Mouse (Mus musculus) CH12.LX (cell line): Measurements from ENCODE around the gene Zeb2. TPM values are rescaled to one million over a fixed set of nuclear protein-coding genes. Genes with fewer than 3 reads are reported as not detected.

Experiments used
- DNase-seq: peaks from one replicate; pipeline ENCODE4 v3.0.0-alpha.2; 2013; ENCODE audit errors: extremely low read depth
- H3K27ac ChIP-seq: 2 replicates; pipeline ENCODE4 v1.5.1; 2012; ENCODE audit warnings: low read depth, mild to moderate bottlenecking, control low read depth, moderate library complexity; ENCODE audit not compliant: insufficient read depth
- H3K27me3 ChIP-seq: replicated peaks from 2 replicates; pipeline ENCODE3; 2012; ENCODE audit warnings: inconsistent platforms
- H3K36me3 ChIP-seq, 2 experiments: replicated peaks in 1 of 2; 2 replicates each; pipeline versions ENCODE3 to v1.6.1; 2012; ENCODE audit warnings: inconsistent platforms in 1 of 2, low read length in 1 of 2, mild to moderate bottlenecking in 1 of 2, mixed read lengths in 1 of 2, moderate library complexity in 1 of 2; ENCODE audit not compliant: control insufficient read depth in 1 of 2, insufficient read depth in 1 of 2
- H3K4me1 ChIP-seq, 2 experiments: 2 replicates each; pipeline ENCODE4 v1.6.1; 2012; ENCODE audit warnings: inconsistent platforms in 1 of 2, moderate library complexity in 1 of 2; ENCODE audit not compliant: insufficient read depth in 2 of 2, control insufficient read depth in 1 of 2
- H3K4me2 ChIP-seq: 2 replicates; pipeline ENCODE4 v1.6.1; 2012; ENCODE audit warnings: low read depth, mild to moderate bottlenecking, control low read depth; ENCODE audit not compliant: poor library complexity, insufficient read depth, severe bottlenecking
- H3K4me3 ChIP-seq, 3 experiments: fragments of 150-350 bp in 1 of 3; sonication (generic) in 1 of 3; replicated peaks in 1 of 3; 2 replicates each; pipeline versions ENCODE3 to v1.5.1; 2011 to 2012; ENCODE audit warnings: low read depth in 2 of 3, low read length in 2 of 3, mild to moderate bottlenecking in 2 of 3, moderate library complexity in 2 of 3, control low read depth in 1 of 3, improper control_type of control experiment in 1 of 3, inconsistent platforms in 1 of 3, mixed read lengths in 1 of 3; ENCODE audit not compliant: poor library complexity in 1 of 3
- H3K79me2 ChIP-seq: replicated peaks from 2 replicates; pipeline ENCODE4 v1.6.1; 2012; ENCODE audit warnings: mild to moderate bottlenecking, moderate library complexity; ENCODE audit not compliant: control insufficient read depth, poor library complexity, insufficient read depth, severe bottlenecking; ENCODE audit errors: extremely low read depth
- H3K9ac ChIP-seq: 2 replicates; pipeline ENCODE4 v1.6.1; 2012; ENCODE audit warnings: low read depth, mild to moderate bottlenecking, control low read depth, moderate library complexity; ENCODE audit not compliant: insufficient read depth
- H3K9me3 ChIP-seq: replicated peaks from 2 replicates; pipeline ENCODE3; 2012; ENCODE audit warnings: low read length, inconsistent platforms, mixed read lengths
- CHD1 ChIP-seq: IDR thresholded peaks from 2 replicates; pipeline ENCODE4 v1.6.1; 2012; ENCODE audit warnings: low read depth, low read length, improper control_type of control experiment, inconsistent platforms
- CHD2 ChIP-seq: IDR thresholded peaks from 2 replicates; pipeline ENCODE4 v1.6.1; 2011; ENCODE audit warnings: low read length, improper control_type of control experiment
- CTCF ChIP-seq, 2 experiments: IDR thresholded peaks in 1 of 2; conservative IDR thresholded peaks in 1 of 2; 2 replicates each; pipeline ENCODE4 v1.5.1; 2011 to 2012; ENCODE audit warnings: low read depth in 2 of 2, low read length in 2 of 2, improper control_type of control experiment in 1 of 2, inconsistent platforms in 1 of 2, mild to moderate bottlenecking in 1 of 2, moderate library complexity in 1 of 2
- E2F4 ChIP-seq: IDR thresholded peaks from 2 replicates; pipeline ENCODE4 v1.6.1; 2011; ENCODE audit warnings: low read depth, low read length, improper control_type of control experiment; ENCODE audit not compliant: insufficient replicate concordance
- ELF1 ChIP-seq: IDR thresholded peaks from 2 replicates; pipeline ENCODE4 v1.6.1; 2014; ENCODE audit warnings: low read depth, mild to moderate bottlenecking, inconsistent platforms, low read length, improper control_type of control experiment
- EP300 ChIP-seq: IDR thresholded peaks from 2 replicates; pipeline ENCODE4 v1.6.1; 2011; ENCODE audit warnings: low read length, improper control_type of control experiment
- ETS1 ChIP-seq: conservative IDR thresholded peaks from 2 replicates; pipeline ENCODE4 v1.6.1; 2012; ENCODE audit warnings: low read depth, mild to moderate bottlenecking, inconsistent platforms, low read length, improper control_type of control experiment, moderate library complexity
- GABPA ChIP-seq: IDR thresholded peaks from 2 replicates; pipeline ENCODE4 v1.6.1; 2012; ENCODE audit warnings: low read depth, low read length, improper control_type of control experiment, inconsistent platforms; ENCODE audit not compliant: insufficient replicate concordance
- HCFC1 ChIP-seq: IDR thresholded peaks from 2 replicates; pipeline ENCODE4 v1.6.1; 2012; ENCODE audit warnings: low read depth, mild to moderate bottlenecking, inconsistent platforms, low read length, improper control_type of control experiment
- IRF4 ChIP-seq: IDR thresholded peaks from 2 replicates; pipeline ENCODE4 v1.6.1; 2014; ENCODE audit warnings: low read depth, mild to moderate bottlenecking, inconsistent platforms, low read length, improper control_type of control experiment
- JUN ChIP-seq: IDR thresholded peaks from 2 replicates; pipeline ENCODE4 v1.6.1; 2011; ENCODE audit warnings: low read depth, mild to moderate bottlenecking, low read length, improper control_type of control experiment, moderate library complexity; ENCODE audit not compliant: insufficient read depth
- KAT2A ChIP-seq: IDR thresholded peaks from 2 replicates; pipeline ENCODE4 v1.6.1; 2012; ENCODE audit warnings: low read length, improper control_type of control experiment, inconsistent platforms; ENCODE audit not compliant: insufficient replicate concordance
- MAX ChIP-seq: IDR thresholded peaks from 2 replicates; pipeline ENCODE4 v1.6.1; 2011; ENCODE audit warnings: low read length, improper control_type of control experiment
- MAZ ChIP-seq: IDR thresholded peaks from 2 replicates; pipeline ENCODE4 v1.6.1; 2012; ENCODE audit warnings: low read depth, mild to moderate bottlenecking, inconsistent platforms, low read length, improper control_type of control experiment, moderate library complexity
- MXI1 ChIP-seq: IDR thresholded peaks from 2 replicates; pipeline ENCODE4 v1.6.1; 2011; ENCODE audit warnings: mild to moderate bottlenecking, low read depth, low read length, improper control_type of control experiment
- MYC ChIP-seq: IDR thresholded peaks from 2 replicates; pipeline ENCODE4 v1.6.1; 2011; ENCODE audit warnings: low read depth, mild to moderate bottlenecking, improper control_type of control experiment, low read length
- NELFE ChIP-seq: IDR thresholded peaks from 2 replicates; pipeline ENCODE4 v1.6.1; 2011; ENCODE audit warnings: low read depth, low read length, improper control_type of control experiment
- NRF1 ChIP-seq: IDR thresholded peaks from 2 replicates; pipeline ENCODE4 v1.6.1; 2014; ENCODE audit warnings: low read depth, mild to moderate bottlenecking, inconsistent platforms, low read length, improper control_type of control experiment, moderate library complexity
- PAX5 ChIP-seq: IDR thresholded peaks from 2 replicates; pipeline ENCODE4 v1.6.1; 2012; ENCODE audit warnings: low read length, inconsistent platforms, mixed read lengths
- POLR2A ChIP-seq: IDR thresholded peaks from 2 replicates; pipeline ENCODE4 v1.6.1; 2011; ENCODE audit warnings: low read depth, mild to moderate bottlenecking, improper control_type of control experiment, low read length
- POLR2AphosphoS2 ChIP-seq: IDR thresholded peaks from 2 replicates; pipeline ENCODE4 v1.6.1; 2011; ENCODE audit warnings: low read depth, low read length, improper control_type of control experiment
- RAD21 ChIP-seq: IDR thresholded peaks from 2 replicates; pipeline ENCODE4 v1.6.1; 2011; ENCODE audit warnings: low read depth, mild to moderate bottlenecking, low read length, improper control_type of control experiment, moderate library complexity
- RCOR1 ChIP-seq: conservative IDR thresholded peaks from 2 replicates; pipeline ENCODE4 v1.6.1; 2012; ENCODE audit warnings: low read depth, mild to moderate bottlenecking, inconsistent platforms, low read length, improper control_type of control experiment
- SIN3A ChIP-seq: IDR thresholded peaks from 2 replicates; pipeline ENCODE4 v1.6.1; 2012; ENCODE audit warnings: low read length, improper control_type of control experiment, inconsistent platforms
- SMC3 ChIP-seq: IDR thresholded peaks from 2 replicates; pipeline ENCODE4 v1.6.1; 2011; ENCODE audit warnings: low read depth, low read length, improper control_type of control experiment
- TBP ChIP-seq: conservative IDR thresholded peaks from 2 replicates; pipeline ENCODE4 v1.6.1; 2011; ENCODE audit warnings: low read depth, low read length, improper control_type of control experiment
- TCF12 ChIP-seq: IDR thresholded peaks from 2 replicates; pipeline ENCODE4 v1.6.1; 2014; ENCODE audit warnings: low read depth, mild to moderate bottlenecking, inconsistent platforms, low read length, improper control_type of control experiment
- UBTF ChIP-seq: IDR thresholded peaks from 2 replicates; pipeline ENCODE4 v1.6.1; 2012; ENCODE audit warnings: low read depth, mild to moderate bottlenecking, inconsistent platforms, low read length, improper control_type of control experiment, moderate library complexity
- USF1 ChIP-seq: IDR thresholded peaks from 2 replicates; pipeline ENCODE4 v1.6.1; 2014; ENCODE audit warnings: low read depth, mild to moderate bottlenecking, inconsistent platforms, low read length, improper control_type of control experiment
- USF2 ChIP-seq: conservative IDR thresholded peaks from 2 replicates; pipeline ENCODE4 v1.6.1; 2011; ENCODE audit warnings: low read depth, low read length, improper control_type of control experiment
- ZC3H11A ChIP-seq: IDR thresholded peaks from 2 replicates; pipeline ENCODE4 v1.6.1; 2012; ENCODE audit warnings: low read depth, mild to moderate bottlenecking, inconsistent platforms, low read length, improper control_type of control experiment
- ZKSCAN1 ChIP-seq: IDR thresholded peaks from 2 replicates; pipeline ENCODE4 v1.6.1; 2012; ENCODE audit warnings: low read depth, inconsistent platforms, low read length, improper control_type of control experiment, borderline replicate concordance
- ZMIZ1 ChIP-seq: IDR thresholded peaks from 2 replicates; pipeline ENCODE4 v1.6.1; 2012; ENCODE audit warnings: low read depth, mild to moderate bottlenecking, inconsistent platforms, low read length, improper control_type of control experiment
- ZNF384 ChIP-seq: IDR thresholded peaks from 2 replicates; pipeline ENCODE4 v1.6.1; 2012; ENCODE audit warnings: low read depth, low read length, improper control_type of control experiment, inconsistent platforms
- dilution Hi-C: fragments of 300-500 bp; cut with MboI; formaldehyde crosslinking; loops from 2 replicates; pipeline ENCODE4 v1.14.3; 2020; ENCODE audit warnings: low sequenced_read_pairs; ENCODE audit not compliant: extremely low pct_unique_long_range_greater_than_20kb, extremely low pct_ligation_motif_present
- in situ Hi-C: fragments of 300-500 bp; cut with MboI; formaldehyde crosslinking; loops from 3 replicates; pipeline ENCODE4 v1.14.3; 2019; ENCODE audit warnings: low sequenced_read_pairs, low pct_ligation_motif_present, low pct_unique_long_range_greater_than_20kb, mixed read lengths
- polyA plus RNA-seq: library from polyadenylated mRNA; unstranded; fragments of >175 nt; gene quantifications from 2 replicates; pipeline ENCODE4 v1.2.1, GENCODE M21; 2012; ENCODE audit warnings: low read depth; ENCODE audit not compliant: insufficient read length
- total RNA-seq, 2 experiments: library from RNA; depleted of rRNA; stranded (reverse); fragments of 300-350 nt in 1 of 2; fragments of >200 nt in 1 of 2; gene quantifications; 2 replicates each; pipeline ENCODE4 v1.2.3; 2012 to 2014

The Zeb2 gene
- total and polyA plus RNA-seq, 3 experiments, result 12.9 to 25.8 (median 20.8) TPM

- in situ Hi-C loops (no loop called here), dilution Hi-C loops (no loop called here)
- peaks cover 63% of the 10 kb centered on the region for H3K79me2 ChIP-seq
- H3K4me1 ChIP-seq, result peaks cover 32 to 96% of the 10 kb centered on the region in 2 experiments
- no peak overlapping the region for H3K4me3 ChIP-seq
- H3K9ac ChIP-seq, result no peak overlapping the region
- no peaks in the 10 kb centered on the region for H3K27me3 ChIP-seq
- no peak overlapping the region for H3K4me2 ChIP-seq
- no peaks in the 10 kb centered on the region for H3K9me3 ChIP-seq
- H3K36me3 ChIP-seq, result peaks cover 7 to 18% of the 10 kb centered on the region in 2 experiments
- DNase-seq, result no peak
- peak overlapping the region; percentile 7 for H3K27ac ChIP-seq
- TF ChIP-seq POLR2AphosphoS2 (no peak), ZC3H11A (no peak), ZNF384 (no peak), TBP (no peak), JUN (no peak), NELFE (no peak)
These were observed 64.6 kb downstream of the Zeb2 start for GRCm38 (mm10) chr2:45052587-45052986.

GRCm38 (mm10) chr2:45051321-45051720 is 65.9 kb downstream of the Zeb2 start:
- Histone ChIP-seq H3K4me2 (peak overlapping the region; percentile 72; the same call in 1 of the 2 replicates), H3K27me3 (no peaks in the 10 kb centered on the region), H3K4me1 (peaks cover 33 to 97% of the 10 kb centered on the region in 2 experiments), H3K9me3 (no peaks in the 10 kb centered on the region), H3K36me3 (peaks cover 7 to 18% of the 10 kb centered on the region in 2 experiments), H3K27ac (no peak overlapping the region), H3K9ac (no peak overlapping the region), H3K4me3 (no peak overlapping the region), H3K79me2 (peaks cover 65% of the 10 kb centered on the region)
- dilution Hi-C loops, result no loop called here
- peak; percentile 52 for DNase-seq
- in situ Hi-C loops, result no loop called here
- TF ChIP-seq MYC (peak; percentile 44; the same call in 1 of the 2 replicates), ZMIZ1 (no peak), SMC3 (no peak), SIN3A (no peak), USF2 (no peak), CHD2 (no peak), MAX (no peak), TCF12 (peak; percentile 42; the same call in 1 of the 2 replicates), UBTF (no peak), ZC3H11A (no peak), POLR2A (no peak), ELF1 (no peak), JUN (no peak), IRF4 (peak; percentile 68), RAD21 (no peak; the same call in none of the 2 replicates), KAT2A (no peak), MXI1 (no peak), CHD1 (no peak; the same call in 1 of the 2 replicates), RCOR1 (no peak), USF1 (no peak), E2F4 (no peak), ZNF384 (peak; percentile 63), HCFC1 (no peak), GABPA (no peak), POLR2AphosphoS2 (no peak), EP300 (peak; percentile 71), PAX5 (no peak), ZKSCAN1 (no peak), NRF1 (no peak), NELFE (no peak), CTCF (conservative IDR thresholded peaks at IDR 0.05 in 1 of 2, IDR thresholded peaks at IDR 0.05 in 1 of 2; ENCODE audit: low read depth in 2 of 2, low read length in 2 of 2) (no peak), ETS1 (peak; percentile 78), MAZ (no peak)
